Mouse (Mus musculus) MEL (cell line): Measurements from ENCODE around the gene Cdca7l. TPM values are rescaled to one million over a fixed set of nuclear protein-coding genes. Genes with fewer than 3 reads are reported as not detected.

Experiments
- DNase-seq: peaks from one replicate; pipeline ENCODE4 v3.0.0; 2011; ENCODE audit warnings: low read depth, low spot score
- H3K27ac ChIP-seq: 2 replicates; pipeline ENCODE4 v1.5.1; 2012; ENCODE audit warnings: low read depth, mild to moderate bottlenecking, control low read depth, low read length, moderate library complexity; ENCODE audit not compliant: control insufficient read depth
- H3K27me3 ChIP-seq, 2 experiments: fragments of 150-350 bp in 1 of 2; sonication (generic) in 1 of 2; 2 replicates each; pipeline ENCODE4 v1.6.1; 2012; ENCODE audit warnings: low read length in 2 of 2, mild to moderate bottlenecking in 2 of 2, improper control_type of control experiment in 1 of 2, moderate library complexity in 1 of 2; ENCODE audit not compliant: insufficient read depth in 2 of 2, control insufficient read depth in 1 of 2
- H3K36me3 ChIP-seq, 2 experiments: 2 replicates each; pipeline ENCODE4 v1.6.1; 2012 to 2014; ENCODE audit warnings: low read length in 2 of 2, improper control_type of control experiment in 1 of 2, inconsistent platforms in 1 of 2, mild to moderate bottlenecking in 1 of 2; ENCODE audit not compliant: insufficient read depth in 2 of 2, control insufficient read depth in 1 of 2
- H3K4me1 ChIP-seq, 2 experiments: fragments of 150-350 bp in 1 of 2; sonication (generic) in 1 of 2; 2 replicates each; pipeline ENCODE4 v1.6.1; 2012; ENCODE audit warnings: low read length in 2 of 2, improper control_type of control experiment in 1 of 2, mild to moderate bottlenecking in 1 of 2; ENCODE audit not compliant: insufficient read depth in 2 of 2, control insufficient read depth in 1 of 2
- H3K4me3 ChIP-seq, 2 experiments: fragments of 150-350 bp in 1 of 2; sonication (generic) in 1 of 2; 2 replicates each; pipeline ENCODE4 v1.5.1; 2012; ENCODE audit warnings: low read depth in 2 of 2, low read length in 2 of 2, mild to moderate bottlenecking in 2 of 2, moderate library complexity in 2 of 2, control low read depth in 1 of 2, improper control_type of control experiment in 1 of 2; ENCODE audit not compliant: control insufficient read depth in 1 of 2, insufficient read depth in 1 of 2
- H3K79me2 ChIP-seq: 2 replicates; pipeline ENCODE4 v1.6.1; 2012; ENCODE audit warnings: mild to moderate bottlenecking, low read length, moderate library complexity; ENCODE audit not compliant: control insufficient read depth, poor library complexity, insufficient read depth
- H3K9ac ChIP-seq: 2 replicates; pipeline ENCODE4 v1.6.1; 2012; ENCODE audit warnings: low read depth, mild to moderate bottlenecking, control low read depth, low read length, moderate library complexity; ENCODE audit not compliant: control insufficient read depth, poor library complexity, severe bottlenecking
- H3K9me3 ChIP-seq: fragments of 150-350 bp; sonication (generic); replicated peaks from 2 replicates; pipeline ENCODE4 v1.6.1; 2012; ENCODE audit warnings: mild to moderate bottlenecking, low read length, improper control_type of control experiment, moderate library complexity; ENCODE audit not compliant: insufficient read depth
- BHLHE40 ChIP-seq: IDR thresholded peaks from 2 replicates; pipeline ENCODE4 v1.6.1; 2012; ENCODE audit warnings: low read depth, mild to moderate bottlenecking, inconsistent platforms, low read length, improper control_type of control experiment, borderline replicate concordance
- CHD1 ChIP-seq: IDR thresholded peaks from 2 replicates; pipeline ENCODE4 v1.6.1; 2012; ENCODE audit warnings: low read depth, mild to moderate bottlenecking, inconsistent platforms, low read length, improper control_type of control experiment
- CTCF ChIP-seq, 3 experiments: IDR thresholded peaks in 2 of 3; conservative IDR thresholded peaks in 1 of 3; 2 replicates each; pipeline ENCODE4 v1.5.1; 2011 to 2012; ENCODE audit warnings: low read length in 3 of 3, low read depth in 2 of 3, mild to moderate bottlenecking in 2 of 3, improper control_type of control experiment in 1 of 3, inconsistent platforms in 1 of 3, mixed read lengths in 1 of 3, moderate library complexity in 1 of 3; ENCODE audit not compliant: control insufficient read depth in 1 of 3, insufficient read depth in 1 of 3, poor library complexity in 1 of 3, severe bottlenecking in 1 of 3
- EP300 ChIP-seq, 2 experiments: IDR thresholded peaks; 2 replicates each; pipeline ENCODE4 v1.6.1; 2011; ENCODE audit warnings: improper control_type of control experiment in 2 of 2, low read length in 2 of 2, low read depth in 1 of 2, mild to moderate bottlenecking in 1 of 2
- ETS1 ChIP-seq: IDR thresholded peaks from 2 replicates; pipeline ENCODE4 v1.6.1; 2012; ENCODE audit warnings: low read depth, mild to moderate bottlenecking, inconsistent platforms, low read length, improper control_type of control experiment, moderate library complexity
- GABPA ChIP-seq: IDR thresholded peaks from 2 replicates; pipeline ENCODE4 v1.6.1; 2012; ENCODE audit warnings: low read depth, mild to moderate bottlenecking, inconsistent platforms, low read length, improper control_type of control experiment, moderate library complexity
- JUND ChIP-seq: IDR thresholded peaks from 2 replicates; pipeline ENCODE4 v1.6.1; 2011; ENCODE audit warnings: low read depth, mild to moderate bottlenecking, improper control_type of control experiment, low read length
- MAX ChIP-seq: IDR thresholded peaks from 2 replicates; pipeline ENCODE4 v1.6.1; 2011; ENCODE audit warnings: low read length, improper control_type of control experiment
- MAZ ChIP-seq: IDR thresholded peaks from 2 replicates; pipeline ENCODE4 v1.6.1; 2012; ENCODE audit warnings: low read depth, mild to moderate bottlenecking, inconsistent platforms, low read length, improper control_type of control experiment
- MEF2A ChIP-seq: IDR thresholded peaks from 2 replicates; pipeline ENCODE4 v1.6.1; 2014; ENCODE audit warnings: low read depth, mild to moderate bottlenecking, inconsistent platforms, low read length, improper control_type of control experiment; ENCODE audit not compliant: poor library complexity, insufficient replicate concordance, severe bottlenecking; ENCODE audit errors: extremely low read depth
- MYB ChIP-seq: IDR thresholded peaks from 2 replicates; pipeline ENCODE4 v1.6.1; 2011; ENCODE audit warnings: mild to moderate bottlenecking, low read depth, low read length, improper control_type of control experiment
- NRF1 ChIP-seq: IDR thresholded peaks from 2 replicates; pipeline ENCODE4 v1.6.1; 2014; ENCODE audit warnings: low read depth, mild to moderate bottlenecking, inconsistent platforms, low read length, improper control_type of control experiment, moderate library complexity; ENCODE audit not compliant: poor library complexity, insufficient read depth, severe bottlenecking
- POLR2A ChIP-seq, 2 experiments: IDR thresholded peaks; 2 replicates each; pipeline ENCODE4 v1.6.1; 2011 to 2012; ENCODE audit warnings: low read length in 2 of 2, mild to moderate bottlenecking in 2 of 2, control low read depth in 1 of 2, improper control_type of control experiment in 1 of 2, low read depth in 1 of 2, moderate library complexity in 1 of 2; ENCODE audit not compliant: control insufficient read depth in 1 of 2, insufficient read depth in 1 of 2, poor library complexity in 1 of 2
- POLR2AphosphoS2 ChIP-seq: IDR thresholded peaks from 2 replicates; pipeline ENCODE4 v1.6.1; 2011; ENCODE audit warnings: low read length, improper control_type of control experiment
- POLR2AphosphoS5 ChIP-seq: IDR thresholded peaks from 2 replicates; pipeline ENCODE4 v1.6.1; 2012; ENCODE audit warnings: low read depth, borderline replicate concordance, mild to moderate bottlenecking, inconsistent platforms, low read length, moderate library complexity, mixed read lengths
- RAD21 ChIP-seq: IDR thresholded peaks from 2 replicates; pipeline ENCODE4 v1.6.1; 2011; ENCODE audit warnings: mild to moderate bottlenecking, low read depth, low read length, improper control_type of control experiment
- RCOR1 ChIP-seq: IDR thresholded peaks from 2 replicates; pipeline ENCODE4 v1.6.1; 2012; ENCODE audit warnings: low read depth, mild to moderate bottlenecking, inconsistent platforms, low read length, improper control_type of control experiment
- SIN3A ChIP-seq: IDR thresholded peaks from 2 replicates; pipeline ENCODE4 v1.6.1; 2012; ENCODE audit warnings: low read length, improper control_type of control experiment, inconsistent platforms
- TAL1 ChIP-seq: IDR thresholded peaks from 2 replicates; pipeline ENCODE4 v1.6.1; 2012; ENCODE audit warnings: mild to moderate bottlenecking, inconsistent platforms, low read length, moderate library complexity, mixed read lengths
- USF1 ChIP-seq: IDR thresholded peaks from 2 replicates; pipeline ENCODE4 v1.6.1; 2014; ENCODE audit warnings: low read depth, mild to moderate bottlenecking, inconsistent platforms, low read length, improper control_type of control experiment, moderate library complexity
- ZNF384 ChIP-seq: IDR thresholded peaks from 2 replicates; pipeline ENCODE4 v1.6.1; 2012; ENCODE audit warnings: low read depth, mild to moderate bottlenecking, inconsistent platforms, low read length, improper control_type of control experiment
- polyA plus RNA-seq, 2 experiments: library from polyadenylated mRNA; stranded (reverse) in 1 of 2; unstranded in 1 of 2; fragments of >175 nt in 1 of 2; fragments of >200 nt in 1 of 2; gene quantifications; 2 replicates each; pipeline versions ENCODE4 v1.2.1 to v1.2.4; 2012; ENCODE audit warnings: low replicate concordance in 2 of 2, low read depth in 1 of 2; ENCODE audit not compliant: insufficient read length in 2 of 2, insufficient read depth in 1 of 2, missing spikeins in 1 of 2
- total RNA-seq: library from RNA; depleted of rRNA; stranded (reverse); fragments of 300-350 nt; gene quantifications from 2 replicates; pipeline ENCODE4 v1.2.3, GENCODE M21; 2012

The Cdca7l gene
- total and polyA plus RNA-seq, 3 experiments, result 93.3 to 1,920 (median 99.6) TPM

DNA sequence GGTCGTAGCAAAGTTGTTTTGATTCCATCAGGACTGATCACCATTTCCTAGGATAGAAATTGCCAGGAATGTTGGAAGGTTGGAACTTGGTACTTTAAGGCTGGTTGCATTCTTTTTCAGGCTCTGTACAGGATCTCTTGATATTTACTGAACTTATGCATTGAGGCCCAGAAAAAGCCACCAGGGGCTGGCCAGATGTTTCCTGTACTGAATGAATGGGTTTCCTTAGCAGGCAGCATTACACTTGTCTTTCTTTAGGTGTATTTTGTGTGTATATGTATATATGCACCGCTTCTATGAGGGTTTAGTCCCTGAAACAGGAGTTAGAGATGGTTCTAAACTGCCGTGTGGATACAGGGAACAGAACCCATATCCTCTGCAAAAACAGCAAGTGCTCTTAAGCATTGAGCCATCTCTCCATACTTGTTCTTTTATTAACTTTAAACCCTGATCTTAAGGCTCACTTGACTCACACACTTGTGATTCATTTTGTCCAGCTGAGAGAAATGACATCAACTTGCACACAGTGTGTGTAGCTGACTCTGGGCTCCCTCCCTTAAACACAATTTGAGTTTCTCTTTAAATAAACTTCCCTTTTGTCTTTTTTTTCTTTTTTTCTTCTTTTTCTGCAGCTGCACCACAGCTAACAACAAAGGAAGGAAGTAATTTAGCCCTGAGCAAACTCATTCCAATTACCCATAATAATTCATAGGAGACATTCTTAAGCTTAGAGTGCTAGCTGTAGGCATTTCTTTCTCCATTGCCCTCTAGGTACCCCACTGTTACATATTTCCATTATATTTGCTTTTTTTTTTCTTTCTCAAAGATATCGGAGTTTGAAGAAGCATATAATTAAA lies 63.8 kb downstream of the Cdca7l start:
- Histone ChIP-seq H3K27me3 (no peaks in the 10 kb centered on the region), H3K9me3 (no peaks in the 10 kb centered on the region), H3K36me3 (peaks cover 0 to 54% of the 10 kb centered on the region in 2 experiments; a peak in 2 of 4 replicates), H3K27ac (no peak overlapping the region), H3K79me2 (no peaks in the 10 kb centered on the region), H3K4me3 (no peak overlapping the region), H3K9ac (no peak overlapping the region), H3K4me1 (no peaks in the 10 kb centered on the region)
- TF ChIP-seq JUND (no peak), MYB (no peak), TAL1 (no peak), NRF1 (no peak), BHLHE40 (no peak), ETS1 (no peak), POLR2A (IDR thresholded peaks at IDR 0.05; ENCODE audit: control insufficient read depth in 1 of 2, insufficient read depth in 1 of 2, low read depth in 1 of 2, low read length in 2 of 2, poor library complexity in 1 of 2) (no peak), CTCF (IDR thresholded peaks at IDR 0.05 in 2 of 3, conservative IDR thresholded peaks at IDR 0.05 in 1 of 3; ENCODE audit: control insufficient read depth in 1 of 3, insufficient read depth in 1 of 3, low read depth in 2 of 3, low read length in 3 of 3, poor library complexity in 1 of 3, severe bottlenecking in 1 of 3) (no peak), EP300 (IDR thresholded peaks at IDR 0.05; ENCODE audit: low read depth in 1 of 2, low read length in 2 of 2) (no peak), MEF2A (no peak)
- no peak for DNase-seq

- Histone ChIP-seq H3K79me2 (no peaks in the 10 kb centered on the region), H3K27ac (no peak overlapping the region), H3K4me3 (no peak overlapping the region), H3K4me1 (no peaks in the 10 kb centered on the region), H3K27me3 (no peaks in the 10 kb centered on the region), H3K9ac (no peak overlapping the region), H3K36me3 (peaks cover 0 to 68% of the 10 kb centered on the region in 2 experiments; a peak in 2 of 4 replicates), H3K9me3 (no peaks in the 10 kb centered on the region)
- TF ChIP-seq ZNF384, result no peak
- TF ChIP-seq ETS1, result no peak
- DNase-seq, result no peak
These were observed 68.2 kb downstream of the Cdca7l start for GRCm38 (mm10) chr12:117872265-117872664.

DNA sequence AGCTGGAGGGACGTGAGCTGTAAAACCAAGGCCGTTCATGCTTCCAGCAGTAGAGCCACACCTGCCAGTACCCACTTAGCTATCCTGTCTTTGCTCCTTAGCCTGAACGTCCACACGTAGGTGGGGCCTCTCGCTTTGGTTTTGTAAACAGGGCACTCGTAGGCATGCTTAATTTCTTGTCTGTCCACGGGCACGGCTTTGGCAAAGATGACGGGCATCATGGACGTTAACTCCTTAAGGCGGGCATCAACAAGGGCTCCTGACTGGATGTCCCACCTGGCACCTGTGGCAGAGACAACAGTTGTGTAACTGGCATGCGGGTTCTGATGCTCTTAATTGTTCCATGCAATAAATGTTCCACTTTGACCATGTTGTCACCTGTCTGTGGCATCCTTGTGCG lies 74.3 kb downstream of the Cdca7l start:
- Histone ChIP-seq H3K27ac (no peak overlapping the region), H3K4me3 (no peak overlapping the region)
- no peak for DNase-seq
- TF ChIP-seq SIN3A, result no peak
- no peak for TF ChIP-seq EP300 (IDR thresholded peaks at IDR 0.05; ENCODE audit: low read depth in 1 of 2, low read length in 2 of 2)
- TF ChIP-seq ETS1, result no peak
- no peak for TF ChIP-seq POLR2AphosphoS5
- TF ChIP-seq CTCF (IDR thresholded peaks at IDR 0.05 in 2 of 3, conservative IDR thresholded peaks at IDR 0.05 in 1 of 3; ENCODE audit: control insufficient read depth in 1 of 3, insufficient read depth in 1 of 3, low read depth in 2 of 3, low read length in 3 of 3, poor library complexity in 1 of 3, severe bottlenecking in 1 of 3), result no peak
- TF ChIP-seq JUND, result no peak
- TF ChIP-seq MAX, result no peak
- no peak for TF ChIP-seq RAD21
- TF ChIP-seq MAZ, result no peak
- TF ChIP-seq RCOR1, result no peak
- TF ChIP-seq MYB, result no peak
- TF ChIP-seq USF1, result no peak
- no peak for TF ChIP-seq GABPA
- no peak for TF ChIP-seq CHD1
- no peak for TF ChIP-seq POLR2AphosphoS2
- TF ChIP-seq, all 39 proteins: peak for 0
- H3K79me2 ChIP-seq, result no peaks in the 10 kb centered on the region
- H3K4me1 ChIP-seq, result no peaks in the 10 kb centered on the region
- H3K27me3 ChIP-seq, result no peaks in the 10 kb centered on the region
- H3K9ac ChIP-seq, result no peak overlapping the region
- H3K9me3 ChIP-seq, result no peaks in the 10 kb centered on the region
- peaks cover 0 to 40% of the 10 kb centered on the region in 2 experiments; a peak in 2 of 4 replicates for H3K36me3 ChIP-seq
